Mouse (Mus musculus) urinary bladder, postnatal 25 days (tissue): Measurements from ENCODE around the gene Osbp2.
"Not testable (repeated sequence)": the region's sequence is repeated elsewhere in the genome, so short reads cannot be mapped to it uniquely, and the experiment has no call there.

ENCODE experiments used
- DNase-seq: peaks from one replicate; pipeline ENCODE4 v3.0.0; 2022; ENCODE audit warnings: low spot score

Gene Osbp2

DNA sequence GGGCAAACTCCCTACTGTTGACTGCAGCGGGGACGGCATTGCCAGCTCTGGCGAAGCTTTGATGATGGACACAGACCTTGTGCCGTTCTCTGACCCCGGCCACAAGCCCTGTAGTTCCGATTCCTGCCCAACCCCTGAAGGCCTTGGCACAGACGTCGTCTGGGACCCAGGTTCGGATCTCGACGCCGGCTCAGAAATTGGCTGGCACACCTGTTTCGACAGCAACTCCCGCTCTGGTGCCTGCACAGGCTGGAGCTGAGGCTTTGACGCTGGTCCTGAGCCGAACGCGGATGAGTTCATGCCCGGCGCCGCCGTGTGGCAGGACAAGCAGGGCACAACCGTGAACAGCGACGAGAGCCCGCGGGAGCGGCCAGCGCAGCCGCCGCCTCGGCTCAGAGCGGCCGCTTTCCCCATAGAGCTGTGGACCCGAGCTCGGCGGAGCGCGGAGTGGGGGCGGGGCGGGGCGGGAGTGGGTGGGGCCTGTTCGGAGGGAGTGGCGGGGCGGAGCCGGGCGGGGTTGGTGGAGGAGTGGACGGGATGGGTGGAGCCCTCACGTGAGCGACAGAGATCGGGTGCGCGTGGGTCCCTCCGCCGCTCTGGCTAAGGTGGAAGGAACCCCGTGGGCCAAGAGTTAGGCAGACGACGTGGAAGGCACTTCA, at the start of gene Osbp2:
Gene Osbp2, minus strand, starts transcription at position 450 of the 659 bp plus-strand sequence.
- DNase-seq = peak; percentile 56

DNA sequence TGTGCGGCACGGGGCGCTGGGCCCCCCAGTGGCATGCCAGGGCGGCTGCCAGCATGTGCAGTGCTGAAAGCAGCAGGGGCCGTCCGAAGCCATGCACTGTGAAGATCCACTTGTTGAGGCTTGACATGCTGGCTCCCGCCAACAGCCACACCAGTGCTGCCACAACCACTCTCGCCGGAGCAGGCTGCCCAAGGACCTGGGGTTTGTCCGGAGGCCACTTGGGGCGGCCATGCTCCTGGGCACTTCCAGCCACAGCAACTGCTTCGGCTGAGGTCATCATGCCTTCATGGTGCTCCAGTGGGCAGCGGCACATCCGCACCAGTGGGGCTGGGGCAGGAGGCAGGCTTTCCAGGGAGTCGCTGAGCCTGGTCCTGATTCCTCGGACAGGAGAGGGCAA, 49.2 kb upstream of the Osbp2 start:
- DNase-seq = no peak

DNA sequence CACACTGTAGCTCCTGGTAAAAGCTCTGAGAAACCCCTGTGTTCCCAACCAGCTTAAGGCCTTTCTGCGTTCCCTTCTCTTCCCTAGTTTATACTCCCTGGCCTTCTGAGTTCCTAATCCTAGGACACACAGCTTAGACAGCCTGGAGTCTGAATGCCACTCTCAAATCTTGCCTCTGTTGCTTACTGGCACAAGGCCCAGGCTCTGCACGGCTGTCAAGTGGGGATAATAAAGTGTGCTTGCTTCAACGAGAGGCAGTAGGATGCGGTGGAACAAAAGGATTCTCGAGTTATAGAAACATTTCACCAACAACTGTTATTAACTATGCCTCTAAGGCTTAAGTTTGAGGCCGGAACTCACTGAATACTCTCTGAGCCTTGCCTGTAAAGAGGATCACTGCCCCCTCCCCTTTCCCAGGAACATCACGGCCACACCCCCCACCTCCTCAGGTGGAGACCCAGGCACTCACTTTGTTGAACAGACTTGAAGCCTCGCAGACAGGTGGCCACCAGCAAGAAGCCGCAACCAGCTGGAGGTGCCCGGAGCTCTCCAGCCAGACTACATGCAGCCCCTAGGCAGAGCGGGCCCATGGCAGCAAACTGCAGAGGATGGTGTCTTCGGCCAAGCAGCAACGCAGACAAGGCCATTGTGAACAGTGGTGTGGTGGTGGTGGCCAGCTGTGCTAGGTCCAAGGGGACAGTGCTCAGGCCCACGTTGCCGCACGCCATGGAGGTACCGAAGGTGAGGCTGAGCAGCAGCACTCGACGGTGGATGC, 48.6 kb upstream of the Osbp2 start:
- no peak for DNase-seq

DNA sequence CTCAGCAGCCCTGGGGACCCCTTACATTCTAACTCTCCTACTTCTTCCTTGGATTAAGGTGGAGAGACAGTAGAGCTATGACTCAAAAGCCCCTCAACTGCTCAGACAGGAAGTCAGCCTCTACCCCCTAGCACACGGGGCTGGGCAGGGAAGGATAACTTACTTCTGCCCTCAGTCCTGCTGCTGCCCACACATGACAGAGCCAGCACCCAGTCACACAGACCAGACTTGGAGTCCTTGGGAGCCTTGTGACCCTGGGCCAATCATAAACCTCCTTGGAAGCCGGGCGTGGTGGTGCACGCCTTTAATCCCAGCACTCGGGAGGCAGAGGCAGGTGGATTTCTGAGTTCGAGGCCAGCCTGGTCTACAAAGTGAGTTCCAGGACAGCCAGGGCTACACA, 47.7 kb upstream of the Osbp2 start:
- DNase-seq = not testable (repeated sequence)

DNA sequence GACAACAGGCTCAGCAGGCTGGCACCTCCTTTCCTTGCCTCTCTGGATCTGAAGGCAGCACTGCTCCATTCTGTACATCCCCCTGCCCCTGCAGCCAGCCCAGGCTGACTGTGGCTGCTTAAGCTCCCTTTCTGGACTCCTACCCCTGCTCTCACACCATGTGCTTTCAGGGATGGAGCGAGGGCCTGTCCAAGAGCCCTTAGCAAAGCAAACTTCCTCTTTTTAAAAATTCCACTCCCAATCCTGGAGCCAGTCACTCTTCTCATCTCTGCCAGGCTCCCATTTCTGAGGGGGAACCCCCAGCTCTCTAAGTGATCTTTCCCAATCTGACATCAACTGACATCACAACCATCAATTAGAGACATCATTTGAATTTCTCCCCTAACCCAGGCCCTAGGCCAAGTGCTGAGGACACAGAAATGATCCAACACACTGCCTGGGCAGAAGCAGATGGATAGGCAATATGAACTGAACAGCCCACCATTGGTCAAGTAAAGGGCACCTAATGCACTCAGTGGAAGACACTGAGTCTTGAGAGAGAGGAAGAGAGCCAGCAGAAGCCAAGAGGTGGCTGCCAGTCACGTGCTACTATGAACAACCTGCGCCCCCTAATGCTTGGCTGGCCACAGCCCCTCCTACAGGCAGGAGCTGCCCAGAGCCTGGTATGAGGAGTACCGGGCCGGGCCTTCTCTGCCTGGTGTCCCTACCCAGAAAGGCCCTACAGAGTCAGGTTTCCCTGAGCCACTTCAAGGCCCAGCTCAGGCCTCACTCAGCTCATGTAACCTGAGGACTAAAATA, 47.0 kb upstream of the Osbp2 start:
- no peak for DNase-seq

DNA sequence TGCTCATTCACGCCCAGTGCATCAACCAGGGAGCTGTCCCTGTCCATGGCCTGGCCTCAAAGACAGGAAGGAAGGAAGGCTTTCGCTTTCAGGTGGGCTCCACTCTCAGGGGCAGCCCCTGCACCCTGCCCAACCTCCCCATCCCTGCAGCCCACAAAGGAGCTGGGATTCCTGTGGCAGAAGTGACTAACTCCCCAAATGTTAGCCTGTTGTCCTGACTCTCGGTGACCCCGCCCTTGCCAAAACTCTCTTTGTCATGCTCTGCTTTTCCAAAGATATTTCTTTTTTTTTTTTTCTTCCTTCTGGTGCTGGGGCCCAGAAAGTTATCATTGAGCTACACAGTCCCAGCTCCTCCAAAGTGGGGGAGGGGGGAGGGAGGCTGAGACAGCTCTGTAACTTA, 45.5 kb upstream of the Osbp2 start:
- DNase-seq = no peak

DNA sequence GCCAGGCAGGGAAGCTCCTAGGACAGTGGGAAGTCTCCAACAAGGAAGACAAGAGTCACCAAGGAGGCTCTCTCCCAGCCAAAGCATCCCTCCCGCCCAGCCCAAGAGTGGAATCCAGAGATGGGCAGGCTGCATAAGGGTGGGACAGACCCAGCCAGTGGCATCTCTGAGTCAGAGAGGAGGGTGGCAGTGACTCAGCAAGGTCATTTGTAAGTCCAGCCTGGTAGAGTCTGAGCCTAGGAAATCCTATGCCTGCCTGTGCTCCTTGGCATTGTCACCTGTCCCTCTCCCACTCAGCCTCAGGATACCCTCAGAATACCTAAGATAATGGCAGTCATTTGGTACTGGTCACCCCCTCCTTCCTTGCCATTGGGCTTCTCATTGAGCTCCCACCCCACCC, 41.7 kb upstream of the Osbp2 start:
- no peak for DNase-seq

DNA sequence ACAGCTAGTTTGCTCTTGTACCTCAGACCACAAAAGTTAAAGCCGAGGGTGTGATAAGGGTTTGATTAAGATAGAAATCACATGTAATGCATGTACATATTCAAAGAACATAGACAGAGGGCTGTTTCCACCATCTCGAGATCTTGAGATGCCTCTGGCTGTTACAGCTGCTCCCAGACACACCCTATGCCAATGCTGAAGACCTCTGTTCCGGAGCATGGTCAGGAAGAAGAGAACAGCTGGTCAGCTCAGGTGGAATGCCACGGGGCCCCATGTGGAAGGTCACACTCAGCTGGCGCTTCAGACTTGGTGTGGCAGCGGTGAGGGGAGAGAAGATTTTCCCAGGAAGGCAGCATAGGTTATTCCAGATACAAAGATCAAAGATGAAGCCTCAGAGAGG, 41.0 kb upstream of the Osbp2 start:
- no peak for DNase-seq

DNA sequence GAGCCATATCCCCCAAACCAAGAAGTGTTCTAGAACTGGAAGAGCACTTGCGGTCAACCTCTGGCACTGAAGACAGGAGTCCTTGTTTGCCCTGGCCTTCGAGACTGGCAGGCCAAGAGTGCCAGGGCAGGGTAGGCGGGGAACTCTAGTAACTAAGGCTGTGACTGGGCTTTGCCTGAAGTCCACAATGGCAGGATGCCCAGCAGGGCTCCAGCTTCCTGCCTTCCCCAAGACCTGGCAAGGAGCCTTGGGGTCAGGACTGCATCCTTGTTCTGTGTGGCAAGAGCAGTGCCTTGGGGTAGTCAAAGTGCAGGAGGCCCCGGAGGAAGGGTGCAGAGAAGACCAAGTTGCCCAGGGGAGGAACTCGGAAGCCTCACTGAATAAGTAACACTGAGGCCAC, 39.3 kb upstream of the Osbp2 start:
- no peak for DNase-seq

DNA sequence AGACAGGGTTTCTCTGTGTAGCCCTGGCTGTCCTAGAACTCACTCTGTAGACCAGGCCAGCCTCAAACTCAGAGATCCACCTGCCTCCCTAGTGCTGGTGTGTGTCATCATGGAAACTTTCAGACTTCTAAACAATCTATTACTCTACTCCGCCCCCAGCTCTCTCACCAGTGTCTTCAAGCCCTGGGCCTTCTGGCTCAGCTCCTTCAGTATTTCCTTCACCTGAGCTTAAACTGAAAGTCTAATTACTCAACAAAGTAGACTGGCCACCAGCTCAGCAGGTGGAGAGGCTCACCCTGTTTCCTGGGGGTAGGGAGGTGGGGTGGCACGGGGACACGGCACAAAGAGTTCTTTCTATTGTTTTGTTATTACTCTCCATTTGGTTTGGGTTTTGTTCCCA, 38.8 kb upstream of the Osbp2 start:
- DNase-seq = no peak

DNA sequence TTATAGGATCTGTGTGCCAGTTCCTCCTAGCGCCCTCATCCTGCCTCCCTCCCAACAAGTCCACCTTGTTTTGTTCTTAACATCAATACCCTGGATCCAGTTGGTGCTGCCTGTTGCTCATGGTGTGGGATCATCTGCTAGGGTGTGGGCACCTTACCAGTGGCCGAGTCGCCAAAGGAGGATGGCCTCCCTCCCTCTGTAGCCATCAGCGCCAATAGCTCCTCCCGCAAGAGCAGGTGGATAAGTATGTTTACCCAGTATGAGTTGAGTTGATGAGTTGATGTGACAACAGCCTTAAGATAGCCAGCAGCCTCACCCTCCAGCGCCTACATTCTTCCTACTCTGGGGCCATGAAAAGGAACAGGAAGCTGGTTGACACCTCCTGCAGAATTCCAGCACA, 36.6 kb upstream of the Osbp2 start:
- no peak for DNase-seq

DNA sequence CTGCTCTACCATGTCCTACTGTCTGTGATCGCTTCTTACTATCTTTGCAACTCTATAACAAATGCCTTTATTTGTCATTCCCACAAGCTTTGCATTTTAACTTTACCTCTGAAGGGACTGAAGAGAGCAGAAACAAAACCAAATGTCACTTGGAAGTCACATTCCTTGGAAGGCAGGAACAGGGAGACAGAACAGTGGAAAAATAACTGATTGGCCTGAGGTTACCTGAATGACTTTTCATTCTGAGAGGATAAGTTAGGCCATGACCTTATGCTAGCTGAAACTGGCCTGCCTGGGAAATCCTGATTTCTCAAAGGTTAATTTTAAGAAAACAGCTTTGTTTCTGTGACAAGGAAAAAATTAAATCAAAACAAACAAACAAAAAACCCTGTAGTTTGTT, 32.2 kb upstream of the Osbp2 start:
- DNase-seq = no peak

DNA sequence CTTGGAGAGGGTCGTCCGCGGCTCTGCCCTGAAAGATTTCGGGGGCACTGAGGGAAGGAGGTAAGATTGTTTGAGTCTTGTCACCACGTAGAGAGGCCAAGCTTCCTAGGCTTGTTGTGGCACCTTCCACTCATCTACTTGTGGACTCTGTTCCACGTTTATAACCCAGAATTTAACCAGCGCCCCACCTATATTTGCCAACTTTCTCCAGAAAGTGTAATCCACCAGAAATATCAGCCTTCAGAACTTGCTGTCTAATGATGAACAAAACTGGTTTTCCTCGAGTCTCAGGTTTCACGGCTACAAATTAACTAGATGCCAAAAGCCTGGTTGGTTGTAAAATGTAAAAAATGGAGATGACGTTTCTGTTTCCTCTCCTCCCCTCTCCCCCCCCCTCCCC, 31.8 kb upstream of the Osbp2 start:
- no peak for DNase-seq

DNA sequence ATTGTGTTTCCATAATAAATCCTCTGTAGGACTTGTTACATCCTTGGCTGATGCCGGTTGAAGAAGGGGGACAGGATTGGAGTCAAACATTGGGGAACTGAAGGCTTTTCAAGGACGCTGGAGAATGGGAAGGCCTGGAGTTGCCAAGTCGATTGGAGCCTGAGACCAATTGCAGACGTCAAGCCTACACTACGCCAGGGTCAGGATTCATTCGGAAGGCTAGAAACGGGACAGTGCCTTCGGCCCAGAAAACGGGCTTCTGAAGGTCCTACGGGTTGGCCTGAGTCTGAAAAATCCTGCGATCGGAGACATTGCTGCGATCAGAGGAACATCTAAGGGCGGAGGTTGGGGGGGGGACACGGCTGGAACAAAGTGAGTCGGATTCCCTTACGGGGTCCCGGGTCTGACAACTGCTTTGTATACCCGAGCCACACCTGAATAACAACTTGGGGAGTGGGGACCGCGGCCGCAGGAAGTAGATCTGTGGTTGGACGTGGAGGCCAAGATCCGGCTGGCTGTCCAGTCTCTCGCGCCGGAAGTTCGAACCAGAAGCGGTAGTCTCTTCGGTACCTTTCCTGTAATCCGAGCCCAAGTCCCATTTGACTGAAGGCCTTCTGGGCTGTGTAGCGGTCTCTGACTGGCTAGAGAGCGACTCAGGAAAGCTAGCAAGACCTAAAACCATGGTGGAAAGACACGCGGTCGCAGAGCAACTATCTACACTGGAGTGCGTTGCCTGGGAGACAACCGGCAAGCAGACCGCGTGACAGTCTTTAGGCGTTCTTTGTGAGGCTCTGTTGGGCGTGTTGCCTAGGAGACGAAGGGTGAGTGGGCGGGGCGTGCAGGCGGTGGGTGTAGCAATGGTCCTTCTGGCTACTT, 30.9 kb upstream of the Osbp2 start, which contains the start of the genes 4921536K21Rik and Dusp18:
Gene 4921536K21Rik, minus strand, starts transcription at position 693 of the 876 bp plus-strand sequence.
Gene Dusp18, plus strand, starts transcription at position 835 of the 876 bp plus-strand sequence.
- DNase-seq = peak; percentile 86

DNA sequence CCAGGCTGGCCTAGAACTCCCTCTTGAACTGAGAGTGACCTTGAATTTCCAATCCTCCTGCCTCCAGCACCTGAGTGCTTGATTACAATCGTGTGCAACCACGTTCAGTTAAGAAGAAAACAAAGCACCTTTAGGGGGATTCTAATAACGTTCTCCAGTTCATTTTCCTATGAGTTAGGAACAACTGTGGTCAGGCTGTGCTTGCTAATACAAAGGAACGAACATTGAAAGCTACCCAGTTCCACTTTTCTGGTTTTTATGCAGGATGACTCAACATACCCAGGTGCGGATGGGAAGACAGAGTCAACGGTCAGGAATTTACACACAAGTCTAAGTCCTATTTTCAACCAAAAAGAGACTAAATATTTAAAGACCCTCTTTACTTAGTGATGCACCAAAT, 30.3 kb upstream of the Osbp2 start:
- DNase-seq = no peak

DNA sequence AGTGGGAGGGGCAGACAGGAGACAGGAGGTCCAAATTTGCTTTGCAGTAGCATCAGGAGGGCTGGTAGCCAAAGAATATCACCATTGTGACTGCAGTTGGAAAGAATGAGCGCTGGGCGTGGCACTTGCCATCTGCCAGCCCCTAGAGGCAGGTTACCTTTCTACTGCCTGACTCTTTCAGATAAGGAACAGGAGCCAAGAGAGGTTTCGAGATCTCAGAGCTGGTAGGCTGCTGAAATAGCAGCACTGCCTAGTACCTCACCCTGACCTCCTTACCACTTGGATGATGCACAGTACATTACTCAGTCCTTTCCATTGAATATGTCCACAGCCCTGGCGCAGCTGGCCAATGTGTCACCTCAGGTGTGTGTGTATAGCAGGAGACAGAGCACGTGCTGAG, 23.6 kb upstream of the Osbp2 start:
- DNase-seq = no peak

DNA sequence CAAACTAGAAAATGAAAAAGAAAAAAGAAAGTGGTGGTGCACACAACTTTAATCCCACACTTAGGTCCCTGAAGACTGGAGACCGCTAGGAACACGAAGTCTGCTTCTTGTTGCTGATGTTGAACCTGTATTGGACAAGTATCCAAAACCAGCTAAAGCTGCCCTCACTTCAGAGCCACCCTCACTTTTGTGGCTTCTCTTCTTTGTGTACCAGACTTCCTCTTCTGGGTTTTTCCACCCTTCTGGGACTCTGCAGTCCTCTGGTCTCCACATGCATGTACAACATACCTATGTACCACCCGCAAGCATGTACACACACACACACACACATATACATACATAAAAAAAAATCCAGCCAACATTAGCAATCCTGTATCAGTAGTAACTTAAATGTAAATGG, 20.0 kb upstream of the Osbp2 start:
- no peak for DNase-seq

DNA sequence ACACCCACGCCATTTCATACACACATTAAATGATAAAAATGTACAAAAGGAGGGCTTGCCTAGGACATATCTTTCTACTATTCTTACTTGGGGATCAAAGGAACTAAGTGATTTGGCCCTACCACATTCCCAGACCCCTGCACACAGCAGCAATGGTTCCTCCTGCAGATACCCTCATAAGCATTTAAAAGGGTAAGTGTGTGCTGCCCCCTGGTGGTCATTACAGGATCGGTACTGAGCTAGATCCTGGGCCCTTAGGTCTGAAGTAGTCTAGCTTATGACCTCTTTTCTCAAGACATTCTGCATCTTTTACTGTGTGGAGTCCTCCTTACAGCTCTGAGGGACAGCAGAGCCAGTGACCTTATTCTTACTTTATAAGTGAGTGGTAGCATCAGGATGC, 16.1 kb upstream of the Osbp2 start:
- peak; percentile 67 for DNase-seq

DNA sequence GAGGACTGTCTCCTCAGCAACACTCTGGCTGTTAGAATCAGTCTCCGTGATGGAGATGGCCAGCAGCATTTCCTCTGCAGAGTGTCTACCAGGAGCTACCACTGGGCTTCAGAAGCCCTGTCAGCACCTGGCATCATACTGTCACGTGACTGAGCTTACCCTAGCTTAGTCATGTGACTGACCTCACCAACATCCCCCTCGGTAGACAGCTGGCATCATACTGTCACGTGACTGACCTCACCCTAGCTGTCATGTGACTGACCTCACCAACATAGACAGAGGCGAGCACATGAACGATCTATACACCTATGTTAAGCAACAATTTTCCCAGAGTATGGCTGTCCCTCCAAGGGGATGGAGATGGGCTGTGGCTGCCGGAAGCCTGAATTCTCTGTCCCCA, 15.0 kb upstream of the Osbp2 start:
- no peak for DNase-seq

DNA sequence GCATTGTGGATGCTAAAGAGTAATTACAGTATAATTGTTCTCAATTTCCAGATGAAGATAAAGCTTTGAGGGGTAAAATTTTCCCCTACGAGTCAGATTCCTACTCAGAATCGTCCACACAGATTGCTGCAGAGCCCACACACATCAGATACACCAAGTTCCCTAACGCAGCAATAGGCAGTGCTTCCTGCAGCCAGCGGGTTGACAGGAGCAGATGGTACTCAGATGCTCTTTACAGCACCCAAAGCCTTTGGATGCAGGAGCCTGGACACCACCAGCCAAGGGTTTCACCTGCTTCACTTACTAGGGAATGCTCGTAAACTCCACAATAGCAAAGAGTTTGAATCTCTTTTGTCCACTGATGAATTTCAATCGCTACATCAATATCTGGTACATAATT, 12.7 kb upstream of the Osbp2 start:
- DNase-seq = no peak

DNA sequence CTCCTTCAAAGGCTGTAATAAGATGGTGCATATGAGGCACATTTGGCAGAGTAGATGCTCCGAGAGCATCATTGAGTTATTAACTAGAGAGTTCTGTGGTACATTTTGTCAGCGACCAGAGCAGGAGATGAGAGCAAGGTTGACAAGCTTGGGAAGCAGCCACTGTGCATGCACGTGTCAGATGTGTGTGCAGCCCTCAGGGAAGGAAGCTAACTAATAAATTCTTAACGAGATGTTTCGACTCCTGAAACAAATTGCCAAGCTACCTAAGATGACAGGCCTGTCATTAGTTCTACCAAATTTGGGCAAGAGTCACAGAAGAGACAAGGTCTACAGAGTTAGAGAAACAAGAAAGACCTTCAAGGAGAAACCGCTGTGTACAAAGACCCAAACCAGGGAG, 640 bp upstream of the Osbp2 start:
- DNase-seq = no peak
